In the genomic region with DNA sequence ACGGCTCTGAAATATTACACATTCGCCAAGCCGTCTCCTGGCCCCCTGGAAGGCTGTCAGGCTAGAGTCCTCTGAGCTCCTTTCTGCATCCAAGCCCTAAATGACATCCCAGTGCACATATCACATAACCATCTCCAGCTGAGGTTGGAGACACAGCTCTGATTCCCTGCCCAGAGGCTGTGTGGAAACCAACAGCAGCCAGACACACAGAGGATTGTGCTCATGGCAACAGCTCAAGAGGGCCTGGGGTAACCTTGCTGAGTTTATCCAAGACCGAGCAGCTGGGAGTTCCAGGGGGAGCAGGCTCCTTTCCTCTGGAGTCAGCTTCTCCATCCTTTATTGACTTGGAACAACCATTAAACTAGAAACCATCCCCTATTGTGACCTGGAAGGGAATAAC, we compare ENCODE assay signal across 11 mouse cellular contexts.
DNase-seq lines count a peak whose midpoint lies in the region; ATAC-seq and TF ChIP-seq lines count a peak whose summit lies in the region.
"Had no signal": no experiment of that assay in that cellular context is flagged by ENCODE, and none has a peak within 500 bp of the region (broad histone marks: within the 10 kb centered on the region; RNA-seq: fewer than 3 reads in every experiment).

No protein-coding gene starts in this region.

- no peak for DNase-seq in limb, embryonic 10.5 days (ENCODE audit: low spot score)
- DNase-seq in gastrocnemius, postnatal 25 days: peak; percentile 88
- DNase-seq in limb, embryonic 14.5 days (ENCODE audit: low spot score): peak; percentile 67
- no peak for DNase-seq in adrenal gland, postnatal 10 days
- no peak for DNase-seq in frontal cortex, postnatal 10 days (ENCODE audit: low spot score in 2 of 2)
- DNase-seq: kidney, postnatal 36 days; thymus, adult 2 months had no signal

- no peaks in the 10 kb centered on the region for H3K4me1 ChIP-seq in limb, embryonic 13.5 days
- H3K4me1 ChIP-seq in limb, embryonic 10.5 days: no peaks in the 10 kb centered on the region
- peaks cover 4% of the 10 kb centered on the region; the same call in 1 of the 2 replicates for H3K4me1 ChIP-seq in embryonic fibroblast, embryonic 13.5 days (ENCODE audit: control insufficient read depth, insufficient read depth, low read length)
- no peaks in the 10 kb centered on the region for H3K4me1 ChIP-seq in limb, embryonic 14.5 days (ENCODE audit: control insufficient read depth, insufficient read depth, low read length)

- no peak for TF ChIP-seq CTCF in embryonic fibroblast, embryonic 13.5 days (IDR thresholded peaks at IDR 0.05; ENCODE audit: borderline replicate concordance, insufficient read depth, low read length)

- no peak overlapping the region for H3K27ac ChIP-seq in limb, embryonic 13.5 days
- H3K27ac ChIP-seq in limb, embryonic 10.5 days: no peak overlapping the region
- H3K27ac ChIP-seq in embryonic fibroblast, embryonic 13.5 days (ENCODE audit: insufficient read depth, low read length): peak overlapping the region; percentile 41
- H3K27ac ChIP-seq in limb, embryonic 14.5 days (replicated peaks; ENCODE audit: low read depth, low read length): no peak overlapping the region
- H3K27ac ChIP-seq: forebrain, embryonic 15.5 days; macrophage had no signal

- H3K9me3 ChIP-seq in limb, embryonic 13.5 days: no peaks in the 10 kb centered on the region
- H3K9me3 ChIP-seq in limb, embryonic 10.5 days (replicated peaks): no peaks in the 10 kb centered on the region
- H3K9me3 ChIP-seq in limb, embryonic 14.5 days (ENCODE audit: control insufficient read depth, low read length): no peaks in the 10 kb centered on the region
- H3K9me3 ChIP-seq: forebrain, embryonic 15.5 days had no signal

- H3K4me3 ChIP-seq in limb, embryonic 13.5 days: no peak overlapping the region
- H3K4me3 ChIP-seq in limb, embryonic 10.5 days: no peak overlapping the region
- no peak overlapping the region for H3K4me3 ChIP-seq in embryonic fibroblast, embryonic 13.5 days (ENCODE audit: insufficient read depth, low read length)
- H3K4me3 ChIP-seq in limb, embryonic 14.5 days (replicated peaks; ENCODE audit: low read length): no peak overlapping the region
- H3K4me3 ChIP-seq: forebrain, embryonic 15.5 days had no signal

- WGBS in limb, embryonic 13.5 days: 43% methylated on average over 4 of the region's 4 CpGs
- WGBS in limb, embryonic 10.5 days: 82% methylated on average over 4 of the region's 4 CpGs
- 47% methylated on average over 4 of the region's 4 CpGs for WGBS in limb, embryonic 14.5 days

- TF ChIP-seq POLR2A in embryonic fibroblast, embryonic 13.5 days (IDR thresholded peaks at IDR 0.05; ENCODE audit: low read depth, low read length): no peak
- TF ChIP-seq POLR2A in limb, embryonic 14.5 days (IDR thresholded peaks at IDR 0.05; ENCODE audit: borderline replicate concordance, extremely low read depth, insufficient read depth, insufficient read length): no peak

- no peak overlapping the region for H3K9ac ChIP-seq in limb, embryonic 13.5 days
- no peak overlapping the region for H3K9ac ChIP-seq in limb, embryonic 14.5 days (ENCODE audit: low read depth, low read length, severe bottlenecking)
- H3K9ac ChIP-seq: forebrain, embryonic 15.5 days had no signal

- no peaks in the 10 kb centered on the region for H3K27me3 ChIP-seq in limb, embryonic 13.5 days
- no peaks in the 10 kb centered on the region for H3K27me3 ChIP-seq in limb, embryonic 10.5 days (ENCODE audit: low read depth, poor library complexity, severe bottlenecking)
- no peaks in the 10 kb centered on the region for H3K27me3 ChIP-seq in limb, embryonic 14.5 days (ENCODE audit: control insufficient read depth, insufficient read depth, low read length)
- H3K27me3 ChIP-seq: forebrain, embryonic 15.5 days had no signal

- H3K36me3 ChIP-seq in limb, embryonic 13.5 days: no peaks in the 10 kb centered on the region
- H3K36me3 ChIP-seq in limb, embryonic 10.5 days: no peaks in the 10 kb centered on the region
- H3K36me3 ChIP-seq in limb, embryonic 14.5 days (ENCODE audit: control insufficient read depth, insufficient read depth, low read length): no peaks in the 10 kb centered on the region
- H3K36me3 ChIP-seq: forebrain, embryonic 15.5 days had no signal

- ATAC-seq in limb, embryonic 13.5 days (ENCODE audit: low FRiP score, low read depth): peak; percentile 86
- ATAC-seq in limb, embryonic 14.5 days (ENCODE audit: low FRiP score, low read depth): peak; percentile 77
- ATAC-seq: forebrain, embryonic 15.5 days had no signal

- no peak overlapping the region for H3K4me2 ChIP-seq in limb, embryonic 13.5 days (replicated peaks)
- no peak overlapping the region for H3K4me2 ChIP-seq in limb, embryonic 14.5 days (replicated peaks; ENCODE audit: low read depth, low read length, severe bottlenecking)
- H3K4me2 ChIP-seq: forebrain, embryonic 15.5 days had no signal

Comparison
In these comparisons a context has a peak if more than half of its experiments do, and no peak if none do; other contexts are left out.
1. DNase-seq: peak in gastrocnemius, postnatal 25 days (single experiment) and limb, embryonic 14.5 days (single experiment); none in limb, embryonic 10.5 days (single experiment), adrenal gland, postnatal 10 days (single experiment) and frontal cortex, postnatal 10 days (0 of 2).